Mouse (Mus musculus) kidney, adult 11 months (tissue): Measurements from ENCODE around the gene Casc1.
A peak's percentile ranks its signal among the peaks of the same experiment; 100 is the strongest.
"Not testable (repeated sequence)": the region's sequence is repeated elsewhere in the genome, so short reads cannot be mapped to it uniquely, and the experiment has no call there.

Source experiments
- DNase-seq: peaks from one replicate; pipeline ENCODE4 v3.0.0; 2022

The Casc1 gene

GRCm38 (mm10) chr6:145135804-145136203, 75.0 kb downstream of the Casc1 start:
- DNase-seq: no peak

- DNase-seq: no peak
Observed at GRCm38 (mm10) chr6:145135295-145135694, 75.5 kb downstream of the Casc1 start.

DNA sequence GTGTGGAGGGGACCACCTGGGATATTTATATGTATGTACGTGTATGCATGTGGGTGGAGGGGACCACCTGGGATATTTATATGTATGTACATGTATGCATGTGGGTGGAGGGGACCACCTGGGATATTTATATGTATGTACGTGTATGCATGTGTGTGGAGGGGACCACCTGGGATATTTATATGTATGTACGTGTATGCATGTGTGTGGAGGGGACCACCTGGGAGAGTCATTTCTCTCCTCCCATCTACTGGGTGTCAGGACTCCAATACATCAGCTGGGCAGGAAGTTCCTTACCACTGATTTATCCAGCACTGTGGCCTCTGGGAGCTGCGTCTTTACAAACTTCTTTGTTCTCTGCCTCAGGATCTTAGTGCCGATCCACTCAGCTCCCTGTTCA, 77.8 kb downstream of the Casc1 start:
- not testable (repeated sequence) for DNase-seq

GRCm38 (mm10) chr6:145131991-145132390, 78.8 kb downstream of the Casc1 start:
- no peak for DNase-seq

DNA sequence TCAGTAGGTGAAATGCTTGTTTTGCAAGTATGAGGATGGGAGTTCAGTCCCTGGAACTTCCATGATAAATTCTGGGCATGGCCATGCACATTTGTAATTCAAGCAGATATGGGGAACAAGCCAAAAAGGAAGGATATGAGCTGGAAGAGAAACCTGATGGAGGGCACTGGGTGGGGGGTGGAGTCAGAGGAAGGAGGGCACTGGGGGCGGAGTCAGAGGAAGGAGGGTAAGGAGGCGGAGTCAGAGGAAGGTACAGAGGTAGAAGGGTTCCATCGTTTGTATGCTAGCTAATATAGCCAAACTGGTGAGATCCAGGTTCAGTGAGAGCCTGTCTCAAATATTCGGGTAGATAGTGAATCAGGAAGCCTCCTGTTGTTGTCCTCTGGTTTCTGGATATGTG, 81.2 kb downstream of the Casc1 start:
- no peak for DNase-seq

DNA sequence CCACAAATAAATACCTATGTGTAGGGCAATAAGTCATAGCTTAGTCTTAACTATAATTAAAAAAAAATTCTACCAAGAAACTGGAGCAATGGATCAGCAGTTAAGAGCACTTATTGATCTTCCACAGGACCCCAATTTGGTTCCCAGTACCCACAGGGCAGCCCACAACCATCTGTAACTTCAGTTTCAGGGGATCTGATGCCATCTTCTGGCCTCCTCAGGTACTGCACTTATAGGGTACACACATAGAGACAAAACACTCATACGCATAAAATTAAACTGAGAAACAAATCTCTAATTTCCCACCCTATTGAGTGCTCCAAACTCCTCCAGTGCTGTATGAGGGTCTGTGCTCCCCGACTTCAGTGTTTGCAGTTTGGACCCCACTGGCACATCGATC, 83.2 kb downstream of the Casc1 start:
- DNase-seq: no peak

GRCm38 (mm10) chr6:145125591-145126113, 85.2 kb downstream of the Casc1 start:
- DNase-seq: peak; percentile 62
